Mouse (Mus musculus): ENCODE results near the gene Mpst.

The Mpst gene

GRCm38 (mm10) chr15:78403896-78404295 is 2.3 kb upstream of the Mpst start:
- DNase-seq (ENCODE audit: low spot score): no peak

- no peak for DNase-seq (ENCODE audit: low spot score)
Measured at GRCm38 (mm10) chr15:78405098-78405497, 1.1 kb upstream of the Mpst start.

- peak; percentile 97 for DNase-seq (ENCODE audit: low spot score)
Measured at GRCm38 (mm10) chr15:78405517-78406211, 552 bp upstream of the Mpst start, which contains the start of gene Tst. Gene Tst, minus strand, starts transcription at chr15:78405907.

GRCm38 (mm10) chr15:78409570-78410052 is 3.4 kb downstream of the Mpst start:
- DNase-seq (ENCODE audit: low spot score): peak; percentile 81

- no peak for DNase-seq (ENCODE audit: low spot score)
Measured at GRCm38 (mm10) chr15:78413083-78413718, 7.0 kb downstream of the Mpst start.

- DNase-seq (ENCODE audit: low spot score): no peak
Measured at GRCm38 (mm10) chr15:78413719-78414117, 7.5 kb downstream of the Mpst start.

- DNase-seq (ENCODE audit: low spot score): no peak
Measured at GRCm38 (mm10) chr15:78414157-78414556, 7.9 kb downstream of the Mpst start.

GRCm38 (mm10) chr15:78416937-78417336 is 10.7 kb downstream of the Mpst start:
- DNase-seq (ENCODE audit: low spot score): peak; percentile 89

- DNase-seq (ENCODE audit: low spot score): no peak
Measured at GRCm38 (mm10) chr15:78420395-78420794, 14.2 kb downstream of the Mpst start.

- DNase-seq (ENCODE audit: low spot score): peak; percentile 79
Measured at GRCm38 (mm10) chr15:78422046-78422956, 16.1 kb downstream of the Mpst start.

GRCm38 (mm10) chr15:78424507-78424906 is 18.3 kb downstream of the Mpst start:
- DNase-seq (ENCODE audit: low spot score): peak; percentile 86

- no peak for DNase-seq (ENCODE audit: low spot score)
Measured at GRCm38 (mm10) chr15:78425230-78425629, 19.0 kb downstream of the Mpst start.

GRCm38 (mm10) chr15:78428391-78429138 is 22.3 kb downstream of the Mpst start, which contains the start of gene Kctd17:
Gene Kctd17, plus strand, starts transcription at chr15:78428564.
- DNase-seq (ENCODE audit: low spot score): peak; percentile 82

- DNase-seq (ENCODE audit: low spot score): no peak
Measured at GRCm38 (mm10) chr15:78429139-78429459, 22.9 kb downstream of the Mpst start.

GRCm38 (mm10) chr15:78429871-78430622 is 23.8 kb downstream of the Mpst start:
- DNase-seq (ENCODE audit: low spot score): no peak

GRCm38 (mm10) chr15:78430874-78431273 is 24.7 kb downstream of the Mpst start:
- DNase-seq (ENCODE audit: low spot score): no peak

GRCm38 (mm10) chr15:78431541-78432121 is 25.4 kb downstream of the Mpst start:
- peak; percentile 88 for DNase-seq (ENCODE audit: low spot score)

GRCm38 (mm10) chr15:78434896-78435520 is 28.8 kb downstream of the Mpst start:
- no peak for DNase-seq (ENCODE audit: low spot score)

- DNase-seq (ENCODE audit: low spot score): no peak
Measured at GRCm38 (mm10) chr15:78435681-78436080, 29.5 kb downstream of the Mpst start.

All from yolk sac, embryonic 10.5 days (tissue).